Mouse (Mus musculus): ENCODE data around the gene Spam1. TPM values are rescaled to one million over a fixed set of nuclear protein-coding genes. Genes with fewer than 3 reads are reported as not detected.

Spam1 gene
- not detected in 2 replicates for total RNA-seq (2021)
- long read RNA-seq = 0 reads

DNA sequence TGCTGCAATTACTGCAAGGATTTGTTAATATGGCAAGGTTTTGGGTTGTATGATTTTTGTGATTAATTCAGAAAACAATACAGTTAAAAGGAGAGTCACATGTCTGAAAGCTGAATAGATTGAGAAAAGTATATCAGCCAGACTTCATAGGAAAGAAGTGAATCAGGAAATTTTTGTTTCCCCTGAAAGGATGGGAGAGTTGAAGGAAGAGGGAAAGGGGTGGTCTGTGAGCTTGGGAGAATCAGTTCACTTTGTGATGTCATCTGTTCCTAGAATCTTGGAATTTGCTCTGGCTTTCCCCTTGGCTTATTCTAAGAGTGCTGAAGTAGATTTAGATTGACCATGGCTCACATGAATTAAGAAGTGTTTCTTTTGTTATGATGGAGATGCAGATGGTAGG lies at the start of gene Spam1:
Gene Spam1 (plus strand): TSS at position 301 of the 400 bp plus-strand sequence.
- DNase-seq = no peak

DNA sequence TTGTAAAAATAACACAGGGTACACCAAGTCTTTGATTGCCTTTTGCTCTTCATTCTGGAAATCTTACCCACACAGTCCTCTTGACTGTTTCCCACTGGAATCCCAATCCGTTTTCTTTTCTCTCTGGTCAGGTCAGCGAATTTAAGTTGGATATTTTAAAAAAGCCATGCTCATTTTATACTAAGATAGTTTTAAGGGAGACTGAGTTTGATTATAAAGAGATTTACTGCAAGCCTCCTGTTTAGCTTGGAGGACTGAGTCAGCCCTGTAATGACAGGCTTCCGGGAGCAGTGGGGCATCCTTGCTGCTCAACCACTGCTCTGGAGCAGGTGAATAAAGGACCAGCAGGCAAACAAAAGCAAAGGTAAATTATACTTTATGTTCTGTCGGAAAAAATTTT lies 43.0 kb upstream of the Spam1 start, which contains the start of gene Hyal4:
Gene Hyal4 (plus strand): TSS at position 301 of the 400 bp plus-strand sequence.
- no peak for DNase-seq

DNA sequence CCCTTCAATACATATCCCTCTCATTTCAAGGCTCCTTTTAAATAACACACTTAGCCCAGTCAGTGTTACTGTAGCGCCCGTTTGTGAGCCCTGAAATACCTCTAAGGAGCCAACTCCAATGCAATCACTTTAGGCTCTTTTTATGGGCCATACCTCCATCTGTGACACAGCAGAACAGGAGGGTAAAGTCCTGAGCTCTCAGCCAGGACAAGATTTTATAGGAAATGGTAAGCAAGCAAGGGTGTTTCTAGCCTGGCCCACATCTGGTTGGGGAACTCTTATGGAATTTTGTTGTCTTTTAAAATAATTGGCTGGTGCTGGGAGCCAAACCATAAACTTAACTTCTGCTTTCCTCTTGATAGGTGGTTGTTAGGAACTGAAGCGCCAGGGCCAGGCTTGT lies 31.7 kb upstream of the Spam1 start:
- no peak for DNase-seq

DNA sequence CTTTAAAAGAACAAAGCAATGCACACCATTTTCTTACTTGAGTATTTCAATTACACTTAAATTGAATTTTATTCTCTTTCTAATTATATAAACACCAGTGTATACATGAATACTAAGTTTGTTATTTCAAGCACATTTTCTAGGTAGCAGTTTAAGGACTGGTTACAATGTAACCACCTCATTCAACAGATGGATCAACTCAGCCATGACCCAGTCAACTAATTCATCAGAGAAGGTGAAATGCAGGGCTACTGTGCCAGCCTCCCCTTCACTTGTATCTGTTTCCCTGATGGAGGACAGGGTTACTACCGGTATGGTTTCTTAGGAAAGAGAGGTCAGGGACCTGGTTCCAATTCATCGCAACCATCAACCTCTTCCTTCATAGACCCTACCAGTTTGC lies 24.7 kb upstream of the Spam1 start:
- DNase-seq = no peak

DNA sequence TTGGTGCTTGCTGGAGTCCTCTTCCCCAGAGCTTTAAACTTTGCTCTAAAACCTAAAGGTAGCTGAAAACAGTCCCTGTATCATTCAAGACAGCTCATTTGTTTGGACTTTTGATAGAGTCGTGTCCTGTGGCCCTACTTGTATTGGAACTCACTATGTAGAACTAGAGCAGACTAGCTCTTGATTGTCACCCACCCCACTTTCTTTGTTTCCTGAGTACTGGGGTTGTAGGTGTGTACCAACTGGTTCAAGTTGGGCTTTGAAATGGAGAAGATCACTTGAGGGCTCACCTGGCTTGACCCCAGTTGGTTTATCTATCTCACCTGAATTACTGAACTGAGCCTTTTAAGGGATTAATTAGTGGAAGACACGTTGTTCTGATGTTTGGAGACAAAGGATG lies 11.8 kb upstream of the Spam1 start:
- no peak for DNase-seq

DNA sequence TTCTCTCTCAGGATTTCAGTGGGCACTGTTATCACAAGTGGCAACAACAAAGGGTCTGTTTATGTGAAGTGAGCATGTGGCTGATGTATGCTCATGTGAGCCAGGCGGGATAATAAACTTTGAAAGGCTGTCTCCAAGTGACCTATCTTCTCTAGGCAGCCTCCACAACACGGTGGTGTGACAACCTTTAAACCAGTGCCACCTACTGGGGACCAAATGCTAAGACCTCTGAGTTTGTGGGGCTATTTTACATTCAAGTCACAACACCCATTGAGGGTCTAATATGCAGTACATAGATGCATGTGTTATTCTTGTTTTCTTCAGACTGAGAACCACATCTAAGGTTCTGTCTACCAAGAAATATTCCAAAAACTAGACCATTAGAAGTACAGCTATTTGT lies 31.1 kb downstream of the Spam1 start:
- no peak for DNase-seq

Other genes with a start within 250 kb of the Spam1 start
- gene Lmod2, start 193.4 kb upstream of the Spam1 start, total RNA-seq (2021) = 0.46 TPM in 1 of 2 replicates, not detected in the other
- gene Wasl, start 126.2 kb upstream of the Spam1 start, total RNA-seq (2021) = 59.3 and 70.6 TPM in 2 replicates
- gene Hyal6, start 57.9 kb upstream of the Spam1 start, total RNA-seq (2021) = not detected in 2 replicates
- not detected in 2 replicates for gene Hyal4, start 42.9 kb upstream of the Spam1 start, total RNA-seq (2021)
- not detected in 2 replicates for gene Hyal5, start 66.8 kb downstream of the Spam1 start, total RNA-seq (2021)
- 0.27 TPM in 1 of 2 replicates, not detected in the other for gene Tmem229a, start 165.1 kb downstream of the Spam1 start, total RNA-seq (2021)